Mouse (Mus musculus) brain, embryonic 18.5 days (tissue): ENCODE results near the gene Mboat2.

Experiments used
- DNase-seq: peaks from one replicate; pipeline ENCODE4 v3.0.0-alpha.2; 2012; ENCODE audit warnings: low read depth, low spot score

Mboat2 gene

DNA sequence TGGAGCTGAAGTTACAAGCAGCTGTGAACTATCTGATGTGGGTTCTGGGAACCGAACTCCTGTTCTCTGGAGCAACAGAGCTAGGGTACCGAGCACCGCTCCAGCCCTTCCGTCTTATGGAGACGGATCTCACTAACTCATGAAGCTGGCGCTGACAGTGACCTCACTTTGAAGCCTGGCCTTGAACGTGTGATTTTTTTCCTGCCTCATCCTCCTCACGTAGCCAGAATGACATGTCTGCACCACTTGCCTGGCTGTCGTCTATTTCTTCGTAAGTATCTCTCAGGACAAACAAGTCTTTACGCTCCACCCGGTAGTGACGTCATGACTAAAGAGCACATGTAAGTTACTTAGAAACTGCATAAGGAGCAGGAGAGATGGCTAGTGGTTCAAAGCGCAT, 116.4 kb downstream of the Mboat2 start:
- DNase-seq: no peak

GRCm38 (mm10) chr12:24948344-24948743, 117.7 kb downstream of the Mboat2 start:
- DNase-seq: no peak

DNA sequence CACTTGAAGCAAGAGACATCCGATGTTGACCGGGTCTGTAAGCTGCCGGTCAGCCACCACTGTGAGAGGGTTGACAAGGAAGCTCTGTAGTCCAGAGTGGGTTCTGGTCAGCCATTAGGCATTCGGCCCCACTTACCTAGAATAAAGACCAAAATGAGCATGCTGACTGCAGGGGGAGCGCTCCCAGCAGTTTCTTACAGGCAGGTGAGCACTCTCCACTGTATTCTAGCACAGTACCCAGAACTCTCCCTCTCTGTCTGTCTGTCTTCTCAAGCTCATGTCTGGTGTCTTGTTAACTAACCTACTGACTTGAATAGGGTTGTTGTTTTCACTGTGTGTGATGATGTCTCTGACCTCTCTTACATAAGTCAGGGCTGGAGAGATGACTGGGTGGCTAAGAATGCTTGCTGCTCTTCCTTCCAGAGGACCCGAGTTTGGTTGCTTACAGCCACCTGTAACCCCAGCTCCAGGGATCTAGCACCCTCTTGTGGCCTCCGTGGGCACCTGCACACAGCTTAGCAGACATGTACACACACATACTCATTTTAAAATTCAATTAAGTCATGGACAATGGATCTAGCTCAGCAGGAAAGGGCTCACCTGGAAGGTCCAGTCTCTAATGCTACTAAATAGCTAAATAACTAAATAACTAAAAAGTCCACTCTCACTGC, 119.8 kb downstream of the Mboat2 start:
- no peak for DNase-seq

DNA sequence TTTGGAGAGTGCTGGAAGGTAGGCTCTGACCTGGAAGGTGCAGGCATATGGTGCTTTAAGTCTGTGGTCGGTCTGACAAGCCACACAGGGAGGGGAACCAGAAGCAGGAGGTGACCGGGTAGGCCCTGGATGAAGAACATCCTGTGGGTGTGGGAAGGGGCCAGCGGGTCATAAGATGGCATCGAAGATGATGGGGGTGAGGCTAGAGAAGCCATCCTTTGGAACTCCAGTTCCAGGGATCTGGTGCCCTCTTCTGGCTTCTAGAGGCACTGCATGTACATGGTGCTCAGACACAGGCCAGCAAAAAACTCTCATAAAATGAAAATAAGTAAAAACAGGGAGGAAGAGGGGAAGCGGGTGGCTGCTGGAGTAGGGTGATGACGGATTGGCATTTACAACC, 121.5 kb downstream of the Mboat2 start:
- DNase-seq: no peak

- DNase-seq: no peak
These were observed 124.5 kb downstream of the Mboat2 start for GRCm38 (mm10) chr12:24955137-24955536.

DNA sequence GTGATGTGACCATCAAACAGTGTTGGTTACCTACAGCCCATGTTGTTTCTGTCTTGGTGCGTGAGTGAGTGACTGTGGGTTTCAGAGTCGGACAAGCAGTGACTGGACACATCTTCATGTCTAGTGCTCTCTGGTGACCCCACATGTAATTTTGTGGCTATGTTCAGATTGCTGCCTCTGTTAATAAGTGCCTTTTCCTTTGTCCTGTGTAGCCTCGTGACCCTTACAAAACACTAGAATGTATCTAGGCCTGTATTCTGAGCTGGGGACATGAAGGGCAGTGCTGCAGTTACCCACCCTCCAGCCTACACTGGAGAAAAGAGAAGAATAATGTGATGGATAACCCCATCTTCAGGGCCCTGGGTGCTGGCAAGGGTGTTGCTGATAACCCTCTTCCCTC, 127.8 kb downstream of the Mboat2 start:
- DNase-seq: no peak

DNA sequence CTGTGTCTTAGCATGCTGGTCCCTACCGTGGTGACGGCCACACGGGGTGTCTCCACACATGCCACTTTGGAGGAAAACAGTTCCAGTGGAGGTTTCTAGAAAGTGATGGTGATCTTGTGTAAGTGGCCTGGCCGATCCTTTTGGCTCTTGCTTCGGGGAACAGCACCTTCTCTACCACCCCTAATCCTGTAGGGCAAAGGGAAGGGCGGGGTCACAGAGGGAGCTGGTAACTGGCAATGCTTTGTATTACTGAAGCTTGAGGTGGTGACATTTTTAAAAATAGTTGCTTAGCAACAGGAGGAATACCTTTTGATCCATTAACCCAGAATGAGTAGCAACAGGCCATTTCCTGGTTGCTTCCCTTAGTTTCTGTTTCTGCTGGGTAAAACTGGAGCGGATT, 131.1 kb downstream of the Mboat2 start:
- DNase-seq: no peak

- no peak for DNase-seq
These were observed 131.8 kb downstream of the Mboat2 start for GRCm38 (mm10) chr12:24962362-24962967.

DNA sequence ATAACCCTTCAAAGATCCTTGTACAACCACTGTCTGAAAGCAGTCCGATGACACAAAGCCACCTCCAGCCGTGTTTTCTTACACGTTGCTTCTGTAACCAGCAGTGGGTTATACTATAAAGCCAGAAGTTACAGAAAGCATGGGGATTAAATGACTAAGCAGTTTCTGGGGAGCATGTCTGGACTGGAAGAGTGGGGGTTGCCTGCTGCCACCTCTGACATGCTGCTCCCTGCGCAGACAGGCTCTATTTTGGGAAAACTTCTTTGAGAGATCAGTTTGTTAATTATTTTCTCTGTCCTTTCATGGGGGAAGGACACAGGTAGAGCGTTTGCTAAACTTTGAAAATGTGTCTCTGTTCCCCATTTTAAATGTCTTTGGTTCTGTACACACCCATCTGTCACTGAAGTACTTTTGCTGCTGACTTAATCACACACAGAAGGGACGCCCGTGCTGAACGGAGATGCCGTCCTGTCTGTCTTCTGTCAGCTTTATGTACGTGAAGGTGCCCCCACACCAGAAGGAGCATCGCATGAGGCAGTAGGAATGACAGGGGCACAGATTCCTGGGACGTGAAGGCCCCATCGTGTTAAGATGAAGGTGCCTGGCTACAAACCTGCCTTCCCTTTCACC, 132.8 kb downstream of the Mboat2 start:
- no peak for DNase-seq

DNA sequence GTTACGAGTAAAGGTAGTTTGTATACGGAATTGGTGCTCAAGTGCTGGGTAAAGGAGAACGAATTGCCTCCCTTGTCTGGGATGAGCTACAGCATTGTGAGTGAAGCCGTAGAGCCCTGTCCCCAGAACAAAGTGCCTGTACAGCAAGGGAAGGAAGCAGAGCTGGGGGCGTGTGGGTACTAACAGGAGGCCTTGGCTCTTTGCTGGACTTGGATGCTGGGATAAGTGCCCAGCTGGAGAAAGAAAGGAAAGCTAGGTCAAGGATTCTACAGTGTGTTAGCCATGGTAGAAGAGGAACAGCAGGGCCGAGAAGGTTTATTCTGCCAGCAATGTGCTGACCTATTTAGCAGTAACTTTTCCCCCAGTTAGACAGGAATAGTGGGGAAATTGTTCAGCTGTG, 134.7 kb downstream of the Mboat2 start:
- DNase-seq: no peak

- no peak for DNase-seq
These were observed 135.4 kb downstream of the Mboat2 start for GRCm38 (mm10) chr12:24966046-24966445.

DNA sequence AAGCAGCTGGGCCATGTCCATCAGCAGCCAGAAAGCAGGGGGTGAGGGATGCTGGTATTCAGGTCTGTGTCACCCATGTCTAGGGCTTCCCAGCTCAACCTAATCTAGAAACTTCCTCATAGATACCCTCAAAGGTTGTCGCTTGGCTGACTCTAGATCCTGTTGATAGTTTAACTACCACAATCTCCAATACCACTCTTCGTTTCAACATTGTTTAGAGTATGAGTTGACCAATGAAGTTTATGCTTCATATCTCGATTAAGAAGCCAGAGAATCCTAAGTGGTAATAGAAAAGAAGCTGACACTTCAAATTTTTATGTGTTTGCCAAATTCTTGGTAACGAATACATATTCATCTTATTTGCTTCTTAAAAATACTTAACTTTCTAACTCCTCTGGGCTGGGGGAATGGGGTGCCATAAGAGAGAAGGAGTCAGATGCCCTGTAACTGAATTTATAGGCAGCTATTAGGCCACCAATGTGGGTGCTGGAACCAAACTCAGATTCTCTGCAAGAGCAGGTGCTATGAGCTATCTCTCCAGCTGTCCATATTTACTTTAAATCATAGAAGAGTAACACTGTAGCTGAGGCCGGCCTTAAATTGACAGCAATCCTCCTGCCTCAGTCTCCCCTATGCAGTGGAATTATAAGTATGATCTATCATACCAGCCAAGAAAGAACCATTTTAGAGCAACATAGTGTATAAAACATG, 141.0 kb downstream of the Mboat2 start:
- DNase-seq: no peak

DNA sequence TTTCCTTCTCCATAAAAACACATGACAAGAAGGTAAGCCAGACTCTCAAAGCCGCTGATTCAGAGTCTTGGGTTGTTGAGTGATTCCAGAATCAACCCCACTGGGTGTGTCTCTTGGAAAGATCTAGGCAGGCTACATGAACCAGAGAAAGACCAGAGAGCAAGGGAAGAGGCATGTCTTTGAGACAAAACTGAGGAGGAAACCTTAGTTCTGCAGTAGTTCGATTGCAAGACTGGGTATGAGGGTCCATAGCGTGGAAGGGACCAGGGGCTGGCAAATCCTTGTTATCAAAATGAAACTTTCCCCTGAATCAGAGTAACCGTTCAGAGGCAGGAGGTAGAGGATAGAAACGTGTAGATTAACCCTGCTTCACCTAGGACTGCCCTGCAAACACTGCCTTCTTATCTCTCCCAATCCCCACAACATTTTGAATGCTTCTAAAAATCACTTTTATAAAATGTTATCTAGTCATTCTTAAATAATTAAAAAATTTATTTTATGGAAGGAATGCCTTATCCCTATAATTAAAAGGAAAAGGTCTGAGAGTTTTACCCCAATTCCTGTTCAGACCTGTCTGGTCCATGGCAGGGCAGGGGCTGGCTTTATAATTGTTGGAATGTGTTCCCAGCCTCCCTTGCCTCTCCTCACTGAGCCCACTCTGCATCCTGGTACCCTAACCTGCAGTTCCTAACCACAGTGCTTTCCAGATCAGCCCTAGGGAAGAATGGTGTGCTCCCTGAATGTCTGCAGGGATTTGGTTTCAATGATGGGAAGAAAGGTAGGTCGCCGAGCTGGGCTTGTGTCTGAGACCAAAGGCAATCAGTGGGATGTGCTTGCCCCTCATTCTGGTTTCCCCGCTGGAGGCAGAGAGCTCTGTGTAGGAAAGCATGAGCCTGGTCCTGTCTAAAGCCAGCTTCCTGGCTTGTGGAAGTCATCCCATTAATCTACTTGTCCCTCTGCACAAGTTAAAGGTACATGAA, 142.0 kb downstream of the Mboat2 start:
- DNase-seq: no peak

DNA sequence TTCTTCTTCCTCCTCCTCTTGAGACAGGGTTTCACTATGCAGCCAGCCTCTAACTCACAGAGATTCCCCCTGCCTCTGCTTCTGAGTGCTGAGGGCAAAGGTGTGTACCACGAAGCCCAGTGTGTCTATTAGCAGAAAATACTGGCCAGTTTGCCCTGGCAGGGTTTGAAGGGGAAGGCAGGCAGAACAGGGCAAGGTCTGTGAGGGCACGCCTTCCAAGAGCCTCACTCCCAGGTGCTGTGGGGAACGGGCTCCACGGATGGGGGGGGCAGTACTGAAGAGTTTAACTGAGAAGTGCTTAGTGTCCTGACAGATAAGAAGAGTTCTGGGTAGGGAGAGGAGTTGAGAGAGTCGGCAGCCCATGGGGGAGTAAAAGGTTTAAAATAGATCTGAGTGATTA, 142.9 kb downstream of the Mboat2 start:
- DNase-seq: no peak

DNA sequence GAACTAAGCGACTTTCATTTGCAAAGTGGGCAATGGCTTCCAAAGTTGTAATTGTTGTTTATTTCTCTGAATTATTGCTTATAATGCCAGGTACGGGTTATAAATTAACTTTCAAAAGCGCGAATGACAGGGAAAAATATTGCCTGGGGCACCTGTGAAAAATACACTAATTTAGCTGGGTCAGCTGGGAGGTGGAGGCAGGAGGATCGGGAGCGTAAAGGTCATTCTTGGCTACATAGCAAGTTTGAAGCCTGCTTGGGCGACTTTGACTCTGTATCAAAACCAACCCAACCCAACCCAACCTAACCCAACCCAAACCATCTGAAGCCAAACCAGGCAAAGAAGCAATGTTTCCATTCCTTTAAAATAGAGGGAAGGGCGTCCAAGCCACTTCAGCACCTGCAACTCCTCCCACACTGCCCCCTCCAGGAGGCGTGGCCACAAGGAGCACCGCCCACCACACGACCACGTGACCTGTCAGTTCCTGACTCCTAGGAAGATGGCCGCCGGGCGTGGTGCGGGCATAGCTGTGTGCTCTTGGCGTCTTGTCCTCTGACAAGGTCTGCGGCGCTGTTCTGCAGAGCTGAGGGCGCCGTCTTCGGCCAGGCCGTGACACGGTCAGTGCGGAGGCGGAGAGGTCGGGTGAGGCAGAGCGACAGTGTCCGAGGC, 143.9 kb downstream of the Mboat2 start, which contains the start of gene Kidins220:
TSS of gene Kidins220 (plus strand) at position 480 of the 669 bp plus-strand sequence.
- peak; percentile 73 for DNase-seq

- DNase-seq: peak; percentile 69
These were observed 144.5 kb downstream of the Mboat2 start for GRCm38 (mm10) chr12:24975115-24975733.

GRCm38 (mm10) chr12:24985226-24985625, 154.5 kb downstream of the Mboat2 start:
- DNase-seq: no peak

GRCm38 (mm10) chr12:24995350-24995749, 164.7 kb downstream of the Mboat2 start:
- DNase-seq: no peak

DNA sequence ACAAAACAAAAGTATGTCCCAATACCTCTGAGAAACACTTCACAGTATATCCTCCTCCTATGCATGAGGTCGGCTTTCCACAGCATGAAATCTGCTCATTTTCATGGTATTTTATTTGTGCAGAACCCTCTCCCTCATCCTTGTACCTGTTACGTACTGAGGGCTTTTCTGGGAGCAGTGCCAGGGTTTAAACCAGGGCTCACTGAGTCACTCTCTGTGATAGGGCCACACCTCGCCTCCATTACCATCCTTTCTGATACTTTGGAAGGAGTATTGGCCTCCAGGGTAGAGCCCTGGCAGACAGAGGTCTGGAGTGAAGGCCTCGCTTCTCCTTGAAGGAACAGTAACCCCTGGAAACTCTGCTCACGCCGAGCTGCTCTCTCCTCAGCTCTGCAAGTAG, 174.7 kb downstream of the Mboat2 start:
- DNase-seq: no peak

DNA sequence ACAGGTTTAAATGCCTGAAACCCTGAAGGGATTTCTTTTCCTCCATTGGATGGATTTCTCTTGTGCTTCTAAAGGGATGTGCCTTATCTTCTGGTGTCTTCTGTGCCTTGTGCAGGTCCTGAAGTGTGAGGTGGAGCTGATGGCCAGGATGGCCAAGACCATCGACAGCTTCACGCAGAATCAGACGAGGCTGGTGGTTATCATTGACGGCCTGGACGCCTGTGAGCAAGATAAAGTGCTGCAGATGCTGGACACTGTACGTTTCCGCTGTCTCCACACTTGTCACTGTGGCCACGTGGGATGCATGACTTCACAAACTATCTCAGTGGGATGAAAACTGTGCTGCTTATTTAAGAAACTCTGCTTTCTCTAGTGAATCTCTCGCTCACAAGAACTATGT, 179.3 kb downstream of the Mboat2 start:
- no peak for DNase-seq
